Mouse (Mus musculus) liver, adult 2 months (tissue): ENCODE results near the gene Pet100. TPM values are rescaled to one million over a fixed set of nuclear protein-coding genes. Genes with fewer than 3 reads are reported as not detected.
A peak's percentile ranks its signal among the peaks of the same experiment; 100 is the strongest.

Experiments used
- DNase-seq: peaks from one replicate; pipeline ENCODE4 v3.0.0-alpha.2; 2011; ENCODE audit warnings: low read depth, low spot score; ENCODE audit errors: extremely low read depth
- H3K27ac ChIP-seq: fragments of 200-500 bp; replicated peaks from 2 replicates; pipeline ENCODE4 v1.5.1; 2012; ENCODE audit warnings: low read depth, mild to moderate bottlenecking, control low read depth, inconsistent platforms, low read length; ENCODE audit not compliant: insufficient read depth
- H3K27me3 ChIP-seq: fragments of 200-500 bp; 2 replicates; pipeline ENCODE4 v1.6.1; 2012; ENCODE audit warnings: mild to moderate bottlenecking, moderate library complexity, low read length, inconsistent platforms; ENCODE audit not compliant: control insufficient read depth, insufficient read depth
- H3K36me3 ChIP-seq: fragments of 200-500 bp; 2 replicates; pipeline ENCODE4 v1.6.1; 2012; ENCODE audit warnings: low read length, inconsistent platforms; ENCODE audit not compliant: control insufficient read depth, insufficient read depth
- H3K4me1 ChIP-seq: fragments of 200-500 bp; 2 replicates; pipeline ENCODE4 v1.6.1; 2011; ENCODE audit warnings: low read length; ENCODE audit not compliant: control insufficient read depth, insufficient read depth
- H3K4me3 ChIP-seq: fragments of 200-500 bp; 2 replicates; pipeline ENCODE4 v1.5.1; 2011; ENCODE audit warnings: low read depth, mild to moderate bottlenecking, control low read depth, low read length, moderate library complexity; ENCODE audit not compliant: insufficient read depth
- H3K79me2 ChIP-seq: fragments of 200-500 bp; 2 replicates; pipeline ENCODE4 v1.6.1; 2012; ENCODE audit warnings: inconsistent platforms, mild to moderate bottlenecking, low read length, moderate library complexity; ENCODE audit not compliant: control insufficient read depth, insufficient read depth
- H3K9ac ChIP-seq: fragments of 200-500 bp; 2 replicates; pipeline ENCODE4 v1.6.1; 2012; ENCODE audit warnings: low read depth, mild to moderate bottlenecking, control low read depth, inconsistent platforms, low read length
- CTCF ChIP-seq: fragments of 200-500 bp; IDR thresholded peaks from 2 replicates; pipeline ENCODE4 v1.5.1; 2011; ENCODE audit warnings: low read depth, low read length, control low read depth
- POLR2A ChIP-seq: fragments of 200-500 bp; IDR thresholded peaks from 2 replicates; pipeline ENCODE4 v1.6.1; 2011; ENCODE audit warnings: low read length, control low read depth; ENCODE audit not compliant: insufficient read depth; ENCODE audit errors: extremely low read depth
- WGBS: fragments of 180-500 bp; shearing (Covaris S2); methylation state at CpG from one replicate; pipeline ENCODE4 v1.1.7; 2018; 5-methylcytosine and 5-hydroxymethylcytosine counted together
- polyA plus RNA-seq: library from polyadenylated mRNA; depleted of rRNA; stranded (reverse); fragments of >200 nt; gene quantifications from 2 replicates; pipeline ENCODE4 v1.2.3, GENCODE M21; 2012
- total RNA-seq: library from RNA; depleted of rRNA; stranded (reverse); fragments of >200 nt; gene quantifications from 2 replicates; pipeline ENCODE4 v1.2.3, GENCODE M21; 2014

Gene Pet100
- total and polyA plus RNA-seq, 2 experiments: 12.8 to 26.1 TPM

- no peak overlapping the region for H3K27ac ChIP-seq
- 81% methylated on average over 4 of the region's 4 CpGs for WGBS
- no peak for DNase-seq
Observed at GRCm38 (mm10) chr8:3647561-3647960, 26.2 kb downstream of the Pet100 start.

GRCm38 (mm10) chr8:3648268-3648667, 26.9 kb downstream of the Pet100 start:
- Histone ChIP-seq H3K27ac (no peak overlapping the region), H3K27me3 (no peaks in the 10 kb centered on the region; the same call in 1 of the 2 replicates), H3K4me1 (no peaks in the 10 kb centered on the region), H3K36me3 (no peaks in the 10 kb centered on the region), H3K9ac (no peak overlapping the region), H3K4me3 (no peak overlapping the region), H3K79me2 (no peaks in the 10 kb centered on the region)
- WGBS: 56% methylated on average over 2 of the region's 2 CpGs
- TF ChIP-seq POLR2A (no peak), CTCF (no peak)
- DNase-seq: peak; percentile 26

More at GRCm38 (mm10) chr8:3647561-3647960, 26.2 kb downstream of the Pet100 start:
- TF ChIP-seq POLR2A (no peak), CTCF (no peak)
- H3K27me3 ChIP-seq: no peaks in the 10 kb centered on the region; the same call in 1 of the 2 replicates
- H3K36me3 ChIP-seq: no peaks in the 10 kb centered on the region
- no peaks in the 10 kb centered on the region for H3K79me2 ChIP-seq
- H3K4me1 ChIP-seq: no peaks in the 10 kb centered on the region
- H3K4me3 ChIP-seq: no peak overlapping the region
- H3K9ac ChIP-seq: no peak overlapping the region

DNA sequence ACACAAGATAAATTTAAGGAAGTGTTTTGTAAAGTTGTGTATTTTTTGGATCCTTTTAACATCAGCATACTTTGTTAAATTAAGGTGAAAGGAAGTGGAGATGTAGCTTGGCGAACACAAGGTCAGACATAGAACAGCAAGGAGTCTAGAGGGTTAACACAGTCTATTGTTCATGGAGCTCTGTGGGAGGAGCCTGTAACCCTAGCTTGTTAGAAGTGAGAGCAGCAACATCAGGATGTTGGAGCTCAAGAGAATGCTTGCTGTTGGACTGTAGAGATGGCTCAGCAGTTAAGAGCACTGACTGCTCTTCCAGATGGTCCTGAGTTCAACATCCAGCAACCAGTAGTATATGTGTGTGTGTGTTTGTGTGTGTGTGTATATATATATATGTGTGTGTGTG, 27.6 kb downstream of the Pet100 start:
- no peak for TF ChIP-seq POLR2A
- TF ChIP-seq CTCF: no peak
- 69% methylated on average over 1 of the region's 1 CpGs for WGBS

DNA sequence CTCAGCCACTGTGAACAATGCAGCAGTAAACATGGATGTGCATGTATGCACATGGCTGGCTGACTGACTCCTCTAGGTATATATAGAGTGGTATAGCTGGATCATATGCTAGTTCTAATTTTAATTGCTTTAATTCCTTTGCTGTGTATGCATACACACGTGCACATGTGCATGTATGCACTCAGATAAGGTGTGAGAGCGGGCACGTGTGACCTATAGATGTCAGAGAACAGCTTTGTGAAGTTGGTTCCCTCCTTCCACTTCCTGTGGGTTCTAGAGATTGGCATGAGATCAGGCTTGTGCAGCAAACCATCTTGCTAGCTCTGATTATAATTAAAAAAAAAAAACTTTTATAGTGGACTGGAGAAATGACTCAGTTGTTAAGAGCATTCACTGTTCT, 31.5 kb downstream of the Pet100 start:
- DNase-seq: no peak
- H3K4me1 ChIP-seq: no peaks in the 10 kb centered on the region
- no peak overlapping the region for H3K9ac ChIP-seq
- H3K79me2 ChIP-seq: no peaks in the 10 kb centered on the region
- no peaks in the 10 kb centered on the region; the same call in 1 of the 2 replicates for H3K27me3 ChIP-seq
- no peaks in the 10 kb centered on the region for H3K36me3 ChIP-seq
- H3K27ac ChIP-seq: no peak overlapping the region
- TF ChIP-seq CTCF (no peak), POLR2A (no peak)
- 69% methylated on average over 3 of the region's 3 CpGs for WGBS
- H3K4me3 ChIP-seq: no peak overlapping the region

More for the DNA sequence above, 27.6 kb downstream of the Pet100 start:
- H3K4me1 ChIP-seq: no peaks in the 10 kb centered on the region
- no peak overlapping the region for H3K27ac ChIP-seq
- H3K4me3 ChIP-seq: no peak overlapping the region
- no peak for DNase-seq
- H3K9ac ChIP-seq: no peak overlapping the region
- H3K79me2 ChIP-seq: no peaks in the 10 kb centered on the region
- H3K36me3 ChIP-seq: no peaks in the 10 kb centered on the region
- no peaks in the 10 kb centered on the region; the same call in 1 of the 2 replicates for H3K27me3 ChIP-seq

DNA sequence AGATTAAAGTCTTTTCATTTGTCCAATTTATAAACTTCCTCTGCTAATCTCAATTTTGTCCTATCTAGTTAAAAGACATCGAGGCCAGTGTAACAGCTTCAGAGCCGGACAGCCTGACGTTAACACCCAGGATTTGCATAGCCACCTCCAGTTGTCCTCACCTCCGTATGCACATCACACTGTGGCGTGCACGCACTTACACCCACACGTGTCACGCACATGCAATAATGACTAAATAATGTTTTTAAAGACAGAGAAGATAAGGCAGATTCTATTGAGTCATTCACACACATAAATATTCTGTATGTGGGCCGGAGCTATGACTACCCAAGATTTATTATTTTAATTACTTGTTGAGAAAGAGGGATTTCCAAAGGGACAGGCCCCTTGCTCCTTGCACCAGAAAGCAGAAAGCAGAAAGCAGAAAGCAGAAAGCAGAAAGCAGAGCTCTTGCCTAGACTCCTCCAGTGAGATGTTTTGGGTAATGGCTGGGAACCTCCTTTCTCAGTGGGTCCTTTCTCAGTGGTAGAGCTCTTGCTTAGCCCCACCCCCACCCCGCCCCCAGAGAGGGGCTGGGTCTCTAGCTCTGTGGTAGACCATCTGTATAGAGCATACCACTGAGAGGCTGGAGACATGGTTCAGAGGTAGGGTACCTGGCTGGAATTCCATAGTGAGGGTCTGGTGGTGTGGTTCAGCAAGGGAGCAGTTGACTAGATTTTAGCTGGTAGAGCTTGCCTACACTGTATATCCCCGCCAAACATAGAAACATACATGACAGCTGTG, 33.6 kb downstream of the Pet100 start:
- Histone ChIP-seq H3K4me3 (no peak overlapping the region), H3K9ac (no peak overlapping the region), H3K79me2 (no peaks in the 10 kb centered on the region), H3K27me3 (no peaks in the 10 kb centered on the region; the same call in 1 of the 2 replicates), H3K36me3 (no peaks in the 10 kb centered on the region), H3K4me1 (no peaks in the 10 kb centered on the region), H3K27ac (no peak overlapping the region)
- TF ChIP-seq POLR2A (no peak), CTCF (no peak)
- 67% methylated on average over 11 of the region's 11 CpGs for WGBS
- no peak for DNase-seq

DNA sequence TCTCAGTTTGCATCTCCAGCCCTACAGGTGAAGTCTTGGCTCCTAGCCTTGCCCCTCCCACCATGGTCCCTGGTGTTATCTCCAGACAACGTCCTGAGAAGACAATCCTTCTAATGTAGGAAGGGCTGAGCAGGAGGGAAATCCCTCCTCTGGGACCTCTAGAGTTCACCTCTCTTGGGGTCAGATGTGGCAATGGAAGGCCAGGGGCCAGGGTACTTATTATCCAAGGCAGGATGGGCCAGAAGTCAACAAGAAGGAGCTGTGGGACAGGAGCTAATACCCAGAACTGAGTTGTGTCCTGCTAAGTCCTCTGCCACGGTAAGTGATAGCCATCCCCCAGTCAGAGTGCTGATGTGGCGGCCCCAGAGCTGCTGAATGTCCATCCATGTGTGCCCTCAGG, 34.2 kb downstream of the Pet100 start, which contains the start of gene Retn:
Gene Retn, plus strand, starts transcription at position 245 of the 400 bp plus-strand sequence.
- no peak for TF ChIP-seq CTCF
- TF ChIP-seq POLR2A: no peak
- Histone ChIP-seq H3K4me3 (no peak within 1 kb of the TSS), H3K36me3 (no peaks in the 10 kb centered on the region), H3K27ac (no peak within 1 kb of the TSS), H3K9ac (no peak within 1 kb of the TSS), H3K4me1 (no peaks in the 10 kb centered on the region), H3K79me2 (no peaks in the 10 kb centered on the region), H3K27me3 (no peaks in the 10 kb centered on the region; the same call in 1 of the 2 replicates)
- WGBS: 73% methylated on average over 3 of the region's 3 CpGs
- DNase-seq: no peak
